Mouse (Mus musculus) limb, embryonic 12.5 days (tissue): ENCODE measurements around the gene Xxylt1. TPM values are rescaled to one million over a fixed set of nuclear protein-coding genes. Genes with fewer than 3 reads are reported as not detected.

Source experiments
- ATAC-seq: fragments of 200-750 bp; cut with Nextera tagmentation; 2 replicates; pipeline ENCODE4 v1.8.0; 2017; ENCODE audit warnings: low read depth, moderate TSS enrichment; ENCODE audit not compliant: insufficient number of reproducible peaks, insufficient read depth, low FRiP score, low TSS enrichment
- H3K27ac ChIP-seq: fragments of 300-500 bp; sonication (generic); 2 replicates; pipeline ENCODE4 v1.5.1; 2016; ENCODE audit warnings: mild to moderate bottlenecking, moderate library complexity
- H3K27me3 ChIP-seq: fragments of 300-500 bp; sonication (generic); 2 replicates; pipeline ENCODE4 v1.6.1; 2016; ENCODE audit warnings: mild to moderate bottlenecking, moderate library complexity
- H3K36me3 ChIP-seq: fragments of 300-500 bp; sonication (generic); 2 replicates; pipeline ENCODE4 v1.6.1; 2016; ENCODE audit warnings: mild to moderate bottlenecking, moderate library complexity
- H3K4me1 ChIP-seq: fragments of 300-500 bp; sonication (generic); replicated peaks from 2 replicates; pipeline ENCODE4 v1.6.1; 2016
- H3K4me2 ChIP-seq: fragments of 300-500 bp; sonication (generic); 2 replicates; pipeline ENCODE4 v1.6.1; 2016; ENCODE audit warnings: mild to moderate bottlenecking, moderate library complexity
- H3K4me3 ChIP-seq: fragments of 300-500 bp; sonication (generic); replicated peaks from 2 replicates; pipeline ENCODE4 v1.5.1; 2016; ENCODE audit warnings: mild to moderate bottlenecking
- H3K9ac ChIP-seq: fragments of 300-500 bp; sonication (generic); replicated peaks from 2 replicates; pipeline ENCODE4 v1.6.1; 2016; ENCODE audit warnings: mild to moderate bottlenecking, moderate library complexity
- H3K9me3 ChIP-seq: fragments of 300-500 bp; sonication (generic); 2 replicates; pipeline ENCODE4 v1.6.1; 2016; ENCODE audit warnings: mild to moderate bottlenecking, moderate library complexity
- WGBS: fragments of 180-500 bp; shearing (Covaris S2); methylation state at CpG from one replicate; pipeline ENCODE4 v1.1.7; 2016; 5-methylcytosine and 5-hydroxymethylcytosine counted together
- polyA plus RNA-seq: library from polyadenylated mRNA; unstranded; fragments of >200 nt; fragmentation: Nextera tagmentation; extraction: Ambion mirVana; gene quantifications from 2 replicates; pipeline ENCODE4 v1.2.1, GENCODE M21; 2016

Gene Xxylt1
- polyA plus RNA-seq, 1 experiment from 2014 or later = 22.4 TPM

DNA sequence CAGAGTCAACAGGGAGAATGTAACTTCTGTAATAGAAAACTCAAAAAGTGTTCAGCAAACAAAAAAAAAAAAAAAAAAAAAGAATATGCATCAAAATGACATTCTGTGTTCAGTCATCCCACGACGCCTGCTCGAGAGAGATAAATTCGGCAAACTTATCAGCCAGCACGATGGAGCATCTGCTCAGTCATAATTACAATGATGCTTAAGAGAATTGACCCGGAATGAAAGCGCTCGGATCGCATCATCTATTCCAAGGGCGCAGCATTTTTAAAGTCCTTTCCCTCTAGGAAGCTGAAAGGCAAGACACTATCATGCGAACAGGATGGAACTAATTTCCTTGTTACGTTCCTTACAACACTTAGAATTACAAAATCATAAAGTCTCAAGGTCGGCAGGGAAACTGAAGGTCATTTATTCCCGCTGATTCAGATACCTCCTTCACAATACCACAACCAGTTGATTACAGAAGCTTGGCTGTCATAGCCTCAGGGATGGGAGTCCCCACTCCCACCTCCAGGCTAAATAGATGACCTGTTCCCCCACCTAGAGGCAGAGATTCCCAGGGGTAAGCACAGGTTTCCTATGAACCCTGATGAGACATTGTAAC lies 165.5 kb downstream of the Xxylt1 start:
- WGBS = 92% methylated on average over 14 of the region's 14 CpGs

More for the DNA sequence above, 165.5 kb downstream of the Xxylt1 start:
- Histone ChIP-seq H3K27me3 (no peaks in the 10 kb centered on the region), H3K4me1 (no peaks in the 10 kb centered on the region), H3K9ac (no peak overlapping the region), H3K4me2 (no peak overlapping the region), H3K9me3 (peaks cover 20% of the 10 kb centered on the region), H3K4me3 (no peak overlapping the region), H3K27ac (no peak overlapping the region), H3K36me3 (0 out of 2 replicates have a peak, but pooled peaks cover 4% of the 10 kb centered on the region)
- ATAC-seq = no peak

Other genes with a start within 250 kb of the Xxylt1 start
- gene Acap2, start 119.8 kb upstream of the Xxylt1 start, polyA plus RNA-seq = 20.4 and 20.7 TPM in 2 replicates
- gene Ppp1r2, start 193.8 kb upstream of the Xxylt1 start, polyA plus RNA-seq = 68.2 and 71.2 TPM in 2 replicates
- 13.8 and 19.4 TPM in 2 replicates for gene Apod, start 233.4 kb upstream of the Xxylt1 start, polyA plus RNA-seq